Mouse (Mus musculus): ENCODE measurements around the gene Cass4. TPM values are rescaled to one million over a fixed set of nuclear protein-coding genes. Genes with fewer than 3 reads are reported as not detected.

Gene Cass4
- polyA plus RNA-seq, 1 experiment from 2014 or later, result 0.31 TPM

DNA sequence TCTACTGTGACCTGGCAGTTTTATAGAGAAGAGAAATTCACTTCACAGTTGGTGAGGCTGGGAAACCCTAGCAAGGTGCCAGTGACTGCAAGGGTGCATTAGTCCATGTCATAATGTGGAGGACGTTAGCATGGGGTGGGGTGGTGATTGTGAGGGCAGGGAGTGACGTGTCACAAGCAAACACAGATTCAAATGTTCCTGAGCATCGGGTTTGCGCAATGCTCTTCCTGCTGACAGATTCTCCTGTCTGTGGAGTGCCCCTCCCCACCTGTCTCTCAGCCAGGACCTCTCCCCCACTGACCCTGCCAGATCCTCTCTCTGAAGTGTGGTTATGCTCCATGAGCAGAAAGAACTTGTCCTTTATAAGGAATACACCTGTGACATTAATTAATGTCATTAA is 54.7 kb downstream of the Cass4 start:
- no peak overlapping the region for H3K4me2 ChIP-seq (replicated peaks)
- no peak overlapping the region for H3K27ac ChIP-seq (replicated peaks)
- ATAC-seq (ENCODE audit: low FRiP score, low read depth), result no peak
- H3K4me1 ChIP-seq, result no peaks in the 10 kb centered on the region
- H3K36me3 ChIP-seq, result peaks cover 82% of the 10 kb centered on the region
- 94% methylated on average over 4 of the region's 4 CpGs for WGBS
- H3K9me3 ChIP-seq, result no peaks in the 10 kb centered on the region
- H3K27me3 ChIP-seq, result no peaks in the 10 kb centered on the region
- H3K9ac ChIP-seq (replicated peaks), result no peak overlapping the region
- H3K4me3 ChIP-seq, result no peak overlapping the region

DNA sequence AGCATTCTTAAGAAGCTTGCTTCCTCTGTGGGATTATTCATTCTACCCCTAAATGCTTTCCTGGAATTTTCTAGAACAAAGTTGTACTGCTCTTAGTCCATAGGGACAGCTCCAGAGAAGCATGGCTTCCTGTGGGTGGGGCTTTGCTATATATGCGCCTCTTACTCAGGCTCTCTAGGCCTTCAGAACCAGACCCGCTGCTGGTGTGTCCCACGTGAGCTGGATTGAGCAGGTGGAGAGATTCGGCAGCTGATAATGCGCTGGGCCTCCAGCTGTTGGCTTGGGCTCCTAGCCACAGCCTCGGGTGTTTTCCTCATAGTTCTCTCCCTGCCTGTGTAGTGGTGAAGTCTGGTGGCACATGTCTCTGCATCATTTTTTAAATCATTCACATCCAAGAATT is 57.0 kb downstream of the Cass4 start:
- no peaks in the 10 kb centered on the region for H3K27me3 ChIP-seq
- H3K4me3 ChIP-seq, result no peak overlapping the region
- ATAC-seq (ENCODE audit: low FRiP score, low read depth), result no peak
- WGBS, result 95% methylated on average over 6 of the region's 6 CpGs
- no peak overlapping the region for H3K9ac ChIP-seq (replicated peaks)
- peaks cover 90% of the 10 kb centered on the region for H3K36me3 ChIP-seq
- H3K4me1 ChIP-seq, result no peaks in the 10 kb centered on the region
- no peak overlapping the region for H3K4me2 ChIP-seq (replicated peaks)
- no peak overlapping the region for H3K27ac ChIP-seq (replicated peaks)
- H3K9me3 ChIP-seq, result no peaks in the 10 kb centered on the region

DNA sequence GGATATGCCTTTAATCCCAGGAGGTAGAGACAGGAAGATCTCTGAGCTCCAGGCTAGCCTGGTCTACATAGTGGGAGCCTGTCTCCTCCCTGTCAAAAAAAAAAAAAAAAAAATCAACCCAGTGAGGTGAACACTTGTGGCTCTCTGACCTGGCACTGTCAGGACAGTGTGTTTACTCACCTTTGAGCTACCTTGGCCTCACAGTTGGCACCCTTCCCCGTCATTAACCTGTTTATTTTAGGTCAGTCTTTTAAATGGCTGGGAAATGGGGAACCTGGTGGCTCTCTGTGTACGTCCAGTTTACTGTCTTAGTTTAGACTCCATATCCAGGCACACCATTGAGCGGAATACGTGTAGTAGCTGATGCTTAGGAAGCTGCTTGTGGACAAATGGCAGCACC is 58.4 kb downstream of the Cass4 start:
- 95% methylated on average over 4 of the region's 4 CpGs for WGBS
- Histone ChIP-seq H3K36me3 (peaks cover 89% of the 10 kb centered on the region), H3K9ac (replicated peaks) (no peak overlapping the region), H3K4me1 (no peaks in the 10 kb centered on the region), H3K27ac (replicated peaks) (no peak overlapping the region), H3K27me3 (no peaks in the 10 kb centered on the region), H3K4me2 (replicated peaks) (no peak overlapping the region), H3K9me3 (no peaks in the 10 kb centered on the region), H3K4me3 (no peak overlapping the region)
- no peak for ATAC-seq (ENCODE audit: low FRiP score, low read depth)

DNA sequence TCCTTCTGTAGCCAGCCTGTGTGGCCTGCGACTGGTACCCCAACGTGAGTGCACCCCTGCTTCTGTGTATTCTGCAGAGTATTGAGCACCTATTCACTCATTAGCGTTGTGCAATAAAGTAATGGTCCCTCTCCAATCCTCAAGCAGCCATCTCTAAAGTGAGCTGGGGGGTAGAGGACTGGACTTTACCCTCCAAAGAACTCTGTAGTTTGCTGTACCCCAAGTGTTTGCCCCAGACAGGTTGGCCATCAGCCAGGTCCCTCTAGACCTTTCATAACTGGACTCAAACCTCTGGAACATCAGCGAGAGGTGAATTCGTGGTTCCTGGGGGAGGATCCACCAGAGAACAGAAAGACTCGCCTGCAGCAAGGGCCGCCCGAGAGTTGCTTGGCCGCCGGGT is 58.9 kb downstream of the Cass4 start:
- Histone ChIP-seq H3K9me3 (no peaks in the 10 kb centered on the region), H3K4me2 (replicated peaks) (no peak overlapping the region), H3K27ac (replicated peaks) (no peak overlapping the region), H3K4me1 (no peaks in the 10 kb centered on the region), H3K4me3 (no peak overlapping the region), H3K9ac (replicated peaks) (no peak overlapping the region), H3K36me3 (peaks cover 89% of the 10 kb centered on the region), H3K27me3 (no peaks in the 10 kb centered on the region)
- WGBS, result 96% methylated on average over 10 of the region's 10 CpGs
- no peak for ATAC-seq (ENCODE audit: low FRiP score, low read depth)

DNA sequence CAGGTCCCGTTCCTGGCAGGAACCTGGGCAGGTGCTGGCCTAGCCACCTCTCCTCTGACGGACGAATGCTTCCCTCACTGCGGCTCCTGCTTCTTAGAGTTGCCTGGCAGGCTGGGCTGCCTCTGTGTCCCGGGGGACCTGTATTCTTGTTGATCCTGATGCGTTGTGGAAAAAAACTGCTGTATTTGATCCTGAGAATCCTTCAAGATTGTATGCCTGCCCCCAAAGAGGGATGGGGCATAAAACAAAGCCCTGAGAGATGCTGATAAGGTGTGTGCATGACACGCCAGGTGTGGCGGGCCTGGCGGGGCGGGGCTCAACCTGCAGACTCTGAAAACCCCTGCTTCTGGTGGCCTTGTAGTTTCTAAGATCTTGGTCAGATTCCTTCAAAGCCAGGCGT is 64.9 kb downstream of the Cass4 start, which contains the start of gene Gcnt7:
Gene Gcnt7, minus strand, starts transcription at position 101 of the 400 bp plus-strand sequence.
- Histone ChIP-seq H3K27me3 (no peaks in the 10 kb centered on the region), H3K9ac (replicated peaks) (no peak within 1 kb of the TSS), H3K4me3 (no peak within 1 kb of the TSS), H3K9me3 (no peaks in the 10 kb centered on the region), H3K36me3 (peaks cover 58% of the 10 kb centered on the region), H3K4me2 (replicated peaks) (no peak within 1 kb of the TSS), H3K27ac (replicated peaks) (no peak within 1 kb of the TSS), H3K4me1 (no peaks in the 10 kb centered on the region)
- ATAC-seq (ENCODE audit: low FRiP score, low read depth), result no peak
- WGBS, result 87% methylated on average over 11 of the region's 11 CpGs

DNA sequence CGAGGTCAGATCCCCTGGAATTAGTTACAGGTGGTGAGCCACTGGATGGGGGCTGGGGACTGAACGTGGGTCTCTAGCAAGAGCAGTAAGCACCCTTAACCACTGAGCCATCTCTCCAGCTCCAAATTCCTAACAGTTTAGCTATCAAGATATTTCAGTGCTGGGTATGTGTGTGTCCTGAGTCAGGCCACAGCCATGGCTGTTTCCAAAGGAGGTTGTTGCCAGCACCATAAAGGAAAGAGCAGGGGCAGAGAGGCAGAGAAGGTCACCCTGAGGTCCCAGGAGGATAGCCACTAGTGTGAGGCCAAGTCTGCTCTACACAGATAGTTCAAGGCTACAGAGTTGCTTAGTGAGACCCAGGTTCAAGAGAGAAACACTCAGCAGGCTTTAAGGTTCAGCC is 67.1 kb downstream of the Cass4 start:
- H3K27me3 ChIP-seq, result no peaks in the 10 kb centered on the region
- H3K9me3 ChIP-seq, result no peaks in the 10 kb centered on the region
- H3K27ac ChIP-seq (replicated peaks), result no peak overlapping the region
- ATAC-seq (ENCODE audit: low FRiP score, low read depth), result no peak
- no peak overlapping the region for H3K4me2 ChIP-seq (replicated peaks)
- H3K36me3 ChIP-seq, result peaks cover 65% of the 10 kb centered on the region
- H3K4me1 ChIP-seq, result no peaks in the 10 kb centered on the region
- H3K9ac ChIP-seq (replicated peaks), result no peak overlapping the region
- H3K4me3 ChIP-seq, result no peak overlapping the region
- 83% methylated on average over 2 of the region's 2 CpGs for WGBS

DNA sequence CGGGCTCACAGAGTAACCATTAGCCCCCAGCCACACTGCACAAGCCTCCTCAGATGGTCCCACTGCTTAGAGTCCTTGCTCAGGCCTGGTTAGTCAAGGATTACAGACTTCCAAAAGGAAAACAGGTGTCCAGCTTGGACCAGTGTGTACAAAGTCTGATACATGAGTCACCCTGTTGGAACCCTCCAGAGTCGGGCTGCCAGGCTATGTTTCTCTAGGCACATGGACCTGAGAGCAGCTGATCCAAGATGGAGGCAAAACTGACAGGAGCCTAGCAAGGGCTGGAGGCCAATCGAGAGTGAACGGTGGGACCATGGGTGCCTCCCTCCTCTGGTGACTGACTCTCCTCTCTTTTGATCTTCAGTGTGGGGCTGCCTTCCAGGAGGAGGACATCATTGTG is 69.2 kb downstream of the Cass4 start:
- Histone ChIP-seq H3K4me2 (replicated peaks) (no peak overlapping the region), H3K4me1 (no peaks in the 10 kb centered on the region; the same call in 1 of the 2 replicates), H3K27ac (replicated peaks) (no peak overlapping the region), H3K9ac (replicated peaks) (no peak overlapping the region), H3K36me3 (peaks cover 66% of the 10 kb centered on the region), H3K27me3 (no peaks in the 10 kb centered on the region), H3K4me3 (no peak overlapping the region), H3K9me3 (no peaks in the 10 kb centered on the region)
- no peak for ATAC-seq (ENCODE audit: low FRiP score, low read depth)
- WGBS, result 90% methylated on average over 4 of the region's 4 CpGs

DNA sequence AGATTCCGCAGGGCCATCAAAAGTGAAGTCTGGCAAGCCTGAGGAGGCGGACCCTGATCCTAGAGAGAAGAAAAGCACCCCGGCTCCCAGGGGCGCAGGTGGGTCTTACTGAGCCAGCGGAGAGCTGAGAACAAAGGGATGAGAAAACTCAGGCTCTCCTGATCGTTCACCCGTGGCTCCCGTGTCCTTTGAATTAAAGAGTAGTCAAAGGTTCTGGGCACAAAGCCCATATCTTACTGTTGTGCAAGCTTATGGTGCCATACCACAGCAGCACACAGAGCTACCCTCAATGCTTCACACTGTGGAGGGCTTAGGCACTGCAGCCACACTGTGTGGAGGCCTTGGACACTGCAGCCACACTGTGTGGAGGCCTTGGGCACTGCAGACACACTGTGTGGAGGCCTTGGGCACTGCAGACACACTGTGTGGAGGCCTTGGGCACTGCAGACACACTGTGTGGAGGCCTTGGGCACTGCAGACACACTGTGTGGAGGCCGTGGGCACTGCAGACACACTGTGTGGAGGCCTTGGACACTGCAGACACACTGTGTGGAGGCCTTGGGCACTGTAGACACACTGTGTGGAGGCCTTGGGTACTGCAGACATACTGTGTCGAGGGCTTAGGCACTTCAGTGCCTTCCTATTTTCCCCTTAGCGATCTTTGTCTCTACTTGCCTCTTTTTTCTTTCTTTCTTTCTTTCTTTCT is 73.0 kb downstream of the Cass4 start:
- no peak overlapping the region for H3K27ac ChIP-seq (replicated peaks)
- H3K4me1 ChIP-seq, result no peaks in the 10 kb centered on the region; the same call in 1 of the 2 replicates
- H3K9me3 ChIP-seq, result no peaks in the 10 kb centered on the region
- H3K36me3 ChIP-seq, result peaks cover 76% of the 10 kb centered on the region
- no peak overlapping the region for H3K4me2 ChIP-seq (replicated peaks)
- no peak for ATAC-seq (ENCODE audit: low FRiP score, low read depth)
- H3K9ac ChIP-seq (replicated peaks), result no peak overlapping the region
- H3K27me3 ChIP-seq, result no peaks in the 10 kb centered on the region
- no peak overlapping the region for H3K4me3 ChIP-seq
- WGBS, result 76% methylated on average over 11 of the region's 11 CpGs

DNA sequence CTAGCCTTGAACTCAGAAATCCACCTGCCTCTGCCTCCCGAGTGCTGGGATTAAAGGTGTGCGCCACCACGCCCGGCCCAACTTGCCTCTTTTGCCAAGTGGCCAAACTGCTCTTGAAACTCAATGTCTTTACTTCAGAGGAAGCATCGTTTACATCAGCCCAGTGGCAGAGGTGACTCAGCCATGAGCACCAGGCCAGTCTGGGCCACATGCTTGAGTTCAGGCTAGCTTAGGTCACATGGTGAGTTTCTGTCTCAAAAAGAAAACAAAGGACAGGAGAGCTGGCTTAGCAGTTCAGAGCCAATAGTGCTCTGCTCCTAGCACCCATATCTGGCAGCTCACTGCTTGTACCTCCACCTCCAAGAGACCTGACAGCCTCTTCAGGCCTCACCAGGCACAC is 73.6 kb downstream of the Cass4 start:
- H3K27ac ChIP-seq (replicated peaks), result no peak overlapping the region
- H3K9ac ChIP-seq (replicated peaks), result no peak overlapping the region
- no peak overlapping the region for H3K4me3 ChIP-seq
- H3K27me3 ChIP-seq, result no peaks in the 10 kb centered on the region
- no peaks in the 10 kb centered on the region for H3K9me3 ChIP-seq
- WGBS, result 91% methylated on average over 5 of the region's 5 CpGs
- H3K36me3 ChIP-seq, result peaks cover 74% of the 10 kb centered on the region
- H3K4me2 ChIP-seq (replicated peaks), result no peak overlapping the region
- no peak for ATAC-seq (ENCODE audit: low FRiP score, low read depth)
- no peaks in the 10 kb centered on the region; the same call in 1 of the 2 replicates for H3K4me1 ChIP-seq

DNA sequence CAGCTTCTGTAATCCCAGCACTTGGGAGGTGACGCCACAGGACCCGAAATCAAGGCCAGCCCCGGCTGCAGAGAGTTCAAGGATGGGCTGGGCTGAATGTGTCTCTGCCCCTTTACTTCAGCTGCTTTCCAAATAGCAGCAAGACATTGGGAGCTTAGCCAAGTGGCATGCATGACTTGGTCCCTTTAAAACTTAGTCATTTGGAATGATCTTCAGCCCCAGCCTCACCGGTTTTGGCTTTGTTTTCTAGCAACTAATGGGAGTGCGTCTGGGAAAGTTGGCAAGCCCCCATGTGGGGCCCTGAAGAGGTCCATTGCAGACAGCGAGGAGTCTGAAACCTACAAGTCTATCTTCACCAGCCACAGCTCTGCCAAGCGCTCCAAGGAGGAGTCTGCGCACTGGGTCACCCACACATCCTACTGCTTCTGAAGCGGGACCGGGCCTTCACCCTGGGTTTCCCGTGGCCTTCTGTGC is 74.8 kb downstream of the Cass4 start:
- no peak overlapping the region for H3K27ac ChIP-seq (replicated peaks)
- peak; percentile 12; the same call in 1 of the 2 replicates for ATAC-seq (ENCODE audit: low FRiP score, low read depth)
- H3K9me3 ChIP-seq, result no peaks in the 10 kb centered on the region
- no peak overlapping the region for H3K4me3 ChIP-seq
- peaks cover 64% of the 10 kb centered on the region for H3K36me3 ChIP-seq
- H3K9ac ChIP-seq (replicated peaks), result no peak overlapping the region
- no peaks in the 10 kb centered on the region for H3K27me3 ChIP-seq
- H3K4me2 ChIP-seq (replicated peaks), result no peak overlapping the region
- 80% methylated on average over 11 of the region's 11 CpGs for WGBS
- no peaks in the 10 kb centered on the region; the same call in 1 of the 2 replicates for H3K4me1 ChIP-seq

DNA sequence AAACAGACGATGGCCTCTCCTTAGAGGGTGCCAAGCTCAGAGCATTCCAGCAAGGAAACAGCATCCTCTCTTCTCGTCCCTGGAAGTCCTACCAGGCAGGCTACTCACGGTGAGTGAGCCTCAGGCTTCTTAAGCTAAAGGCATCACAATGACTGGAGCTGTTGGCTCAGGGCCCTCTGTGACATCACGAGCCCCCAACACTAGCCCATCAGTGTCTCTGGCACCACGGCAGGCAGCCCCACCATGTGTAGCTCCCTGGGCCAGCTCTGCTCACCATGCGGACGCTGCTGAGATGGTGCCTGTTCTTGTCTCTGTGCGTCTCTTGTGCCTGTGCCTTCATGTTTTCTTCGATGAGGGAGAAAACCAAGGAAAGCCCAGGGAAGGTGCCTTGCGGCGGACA is 78.7 kb downstream of the Cass4 start, which contains the start of gene Fam209:
Gene Fam209, plus strand, starts transcription at position 203 of the 400 bp plus-strand sequence.
- H3K27ac ChIP-seq (replicated peaks), result no peak within 1 kb of the TSS
- H3K9me3 ChIP-seq, result no peaks in the 10 kb centered on the region
- WGBS, result 88% methylated on average over 11 of the region's 11 CpGs
- ATAC-seq (ENCODE audit: low FRiP score, low read depth), result no peak
- H3K4me3 ChIP-seq, result no peak within 1 kb of the TSS
- 0 out of 2 replicates have a peak, but pooled peaks cover 5% of the 10 kb centered on the region for H3K27me3 ChIP-seq
- no peak within 1 kb of the TSS for H3K9ac ChIP-seq (replicated peaks)
- H3K36me3 ChIP-seq, result peaks cover 28% of the 10 kb centered on the region
- no peaks in the 10 kb centered on the region; the same call in 1 of the 2 replicates for H3K4me1 ChIP-seq
- H3K4me2 ChIP-seq (replicated peaks), result no peak within 1 kb of the TSS

DNA sequence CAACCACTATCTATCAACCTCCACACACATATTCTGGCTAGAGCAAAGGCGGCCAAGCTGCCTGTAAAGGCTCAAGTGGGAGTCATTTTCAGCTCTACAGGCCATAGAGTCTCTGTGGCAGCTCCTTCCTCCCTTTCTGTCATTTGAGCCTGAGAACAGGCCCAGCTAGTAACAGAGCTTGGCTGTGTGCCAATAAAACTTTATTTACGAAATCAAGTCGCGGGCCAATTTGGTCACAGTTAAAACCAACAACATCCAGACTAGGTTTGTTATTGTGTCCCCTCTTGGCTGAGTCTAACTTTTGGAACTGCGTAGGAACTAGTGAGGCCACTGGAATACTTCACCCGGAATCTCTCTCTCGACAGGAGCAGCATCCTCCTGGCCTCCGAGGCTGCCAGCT is 80.0 kb downstream of the Cass4 start:
- Histone ChIP-seq H3K27ac (replicated peaks) (no peak overlapping the region), H3K9me3 (no peaks in the 10 kb centered on the region), H3K4me3 (no peak overlapping the region), H3K4me2 (replicated peaks) (no peak overlapping the region), H3K27me3 (0 out of 2 replicates have a peak, but pooled peaks cover 5% of the 10 kb centered on the region), H3K9ac (replicated peaks) (no peak overlapping the region), H3K36me3 (peaks cover 15% of the 10 kb centered on the region), H3K4me1 (no peaks in the 10 kb centered on the region; the same call in 1 of the 2 replicates)
- ATAC-seq (ENCODE audit: low FRiP score, low read depth), result no peak
- 81% methylated on average over 8 of the region's 8 CpGs for WGBS

All from midbrain, embryonic 12.5 days (tissue).